Mouse (Mus musculus) ES-E14 (cell line): ENCODE results near the gene Adra2a. TPM values are rescaled to one million over a fixed set of nuclear protein-coding genes. Genes with fewer than 3 reads are reported as not detected.

Experiments used
- DNase-seq: peaks from one replicate; pipeline ENCODE4 v3.0.0-alpha.2; 2013; ENCODE audit warnings: low read depth, low spot score
- H3K27ac ChIP-seq: 2 replicates; pipeline ENCODE4 v1.5.1; 2012; ENCODE audit warnings: low read depth, mild to moderate bottlenecking, low read length, moderate library complexity, mixed read lengths; ENCODE audit not compliant: poor library complexity, insufficient read depth, severe bottlenecking
- H3K36me3 ChIP-seq: 2 replicates; pipeline ENCODE4 v1.6.1; 2012; ENCODE audit warnings: mild to moderate bottlenecking, low read length, moderate library complexity, mixed read lengths; ENCODE audit not compliant: control insufficient read depth, poor library complexity, insufficient read depth, severe bottlenecking
- H3K4me1 ChIP-seq, 2 experiments: fragments of 150-350 bp in 1 of 2; sonication (generic) in 1 of 2; 2 replicates each; pipeline ENCODE4 v1.6.1; 2012; ENCODE audit warnings: low read length in 2 of 2, mild to moderate bottlenecking in 1 of 2, mixed read lengths in 1 of 2; ENCODE audit not compliant: control insufficient read depth in 2 of 2, insufficient read depth in 2 of 2, poor library complexity in 1 of 2
- H3K4me3 ChIP-seq, 2 experiments: fragments of 150-350 bp in 1 of 2; sonication (generic) in 1 of 2; 2 replicates each; pipeline ENCODE4 v1.5.1; 2012; ENCODE audit warnings: low read length in 2 of 2, low read depth in 1 of 2, mild to moderate bottlenecking in 1 of 2, mixed read lengths in 1 of 2; ENCODE audit not compliant: insufficient read depth in 1 of 2, poor library complexity in 1 of 2, severe bottlenecking in 1 of 2
- H3K9ac ChIP-seq: 2 replicates; pipeline ENCODE4 v1.6.1; 2012; ENCODE audit warnings: low read depth, mild to moderate bottlenecking, low read length, mixed read lengths; ENCODE audit not compliant: poor library complexity, insufficient read depth, severe bottlenecking
- H3K9me3 ChIP-seq: fragments of 150-350 bp; sonication (generic); 2 replicates; pipeline ENCODE4 v1.6.1; 2012; ENCODE audit warnings: low read depth, mild to moderate bottlenecking, low read length; ENCODE audit not compliant: control insufficient read depth, insufficient read depth
- CHD2 ChIP-seq: IDR thresholded peaks from 2 replicates; pipeline ENCODE4 v1.6.1; 2014; ENCODE audit warnings: mild to moderate bottlenecking, low read depth, low read length, inconsistent platforms
- HCFC1 ChIP-seq: IDR thresholded peaks from 2 replicates; pipeline ENCODE4 v1.6.1; 2012; ENCODE audit warnings: low read length, inconsistent platforms, borderline replicate concordance; ENCODE audit not compliant: insufficient read depth
- MAFK ChIP-seq: IDR thresholded peaks from 2 replicates; pipeline ENCODE4 v1.6.1; 2014; ENCODE audit warnings: mild to moderate bottlenecking, low read depth, low read length, inconsistent platforms; ENCODE audit not compliant: insufficient read depth
- ZC3H11A ChIP-seq: IDR thresholded peaks from 2 replicates; pipeline ENCODE4 v1.6.1; 2012; ENCODE audit warnings: low read depth, mild to moderate bottlenecking, inconsistent platforms, low read length, borderline replicate concordance
- ZNF384 ChIP-seq: IDR thresholded peaks from 2 replicates; pipeline ENCODE4 v1.6.1; 2012; ENCODE audit warnings: low read depth, low read length, inconsistent platforms
- in situ Hi-C, 2 experiments: fragments of 600-800 bp; cut with MboI; formaldehyde crosslinking; loops; one replicate each; pipeline ENCODE4 v1.15.1; 2025; ENCODE audit warnings: low sequenced_read_pairs in 2 of 2, inconsistent platforms in 1 of 2; ENCODE audit not compliant: unreplicated experiment in 2 of 2
- total RNA-seq: library from RNA; depleted of rRNA; stranded (reverse); fragments of 300-350 nt; gene quantifications from 2 replicates; pipeline ENCODE4 v1.2.3, GENCODE M21; 2012

The Adra2a gene
- total RNA-seq, 1 experiment: 0.76 TPM

DNA sequence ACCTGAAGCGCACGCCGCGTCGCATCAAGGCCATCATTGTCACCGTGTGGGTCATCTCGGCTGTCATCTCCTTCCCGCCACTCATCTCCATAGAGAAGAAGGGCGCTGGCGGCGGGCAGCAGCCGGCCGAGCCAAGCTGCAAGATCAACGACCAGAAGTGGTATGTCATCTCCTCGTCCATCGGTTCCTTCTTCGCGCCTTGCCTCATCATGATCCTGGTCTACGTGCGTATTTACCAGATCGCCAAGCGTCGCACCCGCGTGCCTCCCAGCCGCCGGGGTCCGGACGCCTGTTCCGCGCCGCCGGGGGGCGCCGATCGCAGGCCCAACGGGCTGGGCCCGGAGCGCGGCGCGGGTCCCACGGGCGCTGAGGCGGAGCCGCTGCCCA lies 2.7 kb downstream of the Adra2a start:
- no peaks in the 10 kb centered on the region for H3K36me3 ChIP-seq
- peak overlapping the region; percentile 21; the same call in 1 of the 2 replicates for H3K9ac ChIP-seq
- H3K4me3 ChIP-seq: peak overlapping the region in 1 of 2 experiments; percentile 46; a peak in 3 of 4 replicates
- no peak for DNase-seq
- peaks cover 0 to 8% of the 10 kb centered on the region in 2 experiments; a peak in 2 of 4 replicates for H3K4me1 ChIP-seq
- no peaks in the 10 kb centered on the region for H3K9me3 ChIP-seq
- no peak overlapping the region for H3K27ac ChIP-seq
- in situ Hi-C loops: loop anchor here in 1 of 2 experiments (25.0 kb wide), 1 partner anchor 1016 kb away; no protein-coding TSS in a partner anchor
- TF ChIP-seq MAFK (no peak), ZC3H11A (no peak), ZNF384 (no peak), HCFC1 (no peak), CHD2 (no peak)

DNA sequence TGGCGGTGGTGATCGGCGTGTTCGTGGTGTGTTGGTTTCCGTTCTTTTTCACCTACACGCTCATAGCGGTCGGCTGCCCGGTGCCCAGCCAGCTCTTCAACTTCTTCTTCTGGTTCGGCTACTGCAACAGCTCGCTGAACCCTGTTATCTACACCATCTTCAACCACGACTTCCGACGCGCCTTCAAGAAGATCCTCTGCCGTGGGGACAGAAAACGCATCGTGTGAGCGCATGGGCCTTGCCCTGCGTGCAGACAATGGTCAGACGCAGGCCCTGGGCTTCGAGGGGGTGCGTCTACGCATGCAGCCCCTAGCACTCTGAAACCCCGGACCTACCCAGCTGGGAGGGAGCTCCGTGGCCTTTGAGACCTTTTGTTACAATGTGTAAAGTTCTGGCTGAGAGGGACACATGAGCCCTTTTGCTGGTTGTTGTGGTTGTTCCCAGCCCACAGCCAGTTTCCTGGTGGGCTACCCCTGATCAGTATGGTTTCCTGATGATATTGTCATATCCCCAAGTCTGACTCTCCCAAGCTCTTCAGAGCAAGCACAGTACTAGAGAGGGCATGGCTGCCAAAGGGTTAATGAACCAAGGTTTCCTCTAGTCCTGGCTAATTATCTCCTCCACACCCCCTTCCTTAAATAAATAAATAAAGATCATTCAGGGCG lies 3.6 kb downstream of the Adra2a start:
- DNase-seq: no peak
- H3K9me3 ChIP-seq: no peaks in the 10 kb centered on the region
- no peaks in the 10 kb centered on the region for H3K36me3 ChIP-seq
- in situ Hi-C loops: loop anchor here in 1 of 2 experiments (25.0 kb wide), 1 partner anchor 1015 kb away; no protein-coding TSS in a partner anchor
- TF ChIP-seq ZC3H11A (no peak), CHD2 (no peak), MAFK (no peak), ZNF384 (no peak), HCFC1 (no peak)
- H3K4me1 ChIP-seq: peaks cover 0 to 8% of the 10 kb centered on the region in 2 experiments; a peak in 2 of 4 replicates
- H3K9ac ChIP-seq: peak overlapping the region; percentile 21; the same call in 1 of the 2 replicates
- peak overlapping the region; percentile 37 to 46; a peak in 3 of 4 replicates for H3K4me3 ChIP-seq
- no peak overlapping the region for H3K27ac ChIP-seq

DNA sequence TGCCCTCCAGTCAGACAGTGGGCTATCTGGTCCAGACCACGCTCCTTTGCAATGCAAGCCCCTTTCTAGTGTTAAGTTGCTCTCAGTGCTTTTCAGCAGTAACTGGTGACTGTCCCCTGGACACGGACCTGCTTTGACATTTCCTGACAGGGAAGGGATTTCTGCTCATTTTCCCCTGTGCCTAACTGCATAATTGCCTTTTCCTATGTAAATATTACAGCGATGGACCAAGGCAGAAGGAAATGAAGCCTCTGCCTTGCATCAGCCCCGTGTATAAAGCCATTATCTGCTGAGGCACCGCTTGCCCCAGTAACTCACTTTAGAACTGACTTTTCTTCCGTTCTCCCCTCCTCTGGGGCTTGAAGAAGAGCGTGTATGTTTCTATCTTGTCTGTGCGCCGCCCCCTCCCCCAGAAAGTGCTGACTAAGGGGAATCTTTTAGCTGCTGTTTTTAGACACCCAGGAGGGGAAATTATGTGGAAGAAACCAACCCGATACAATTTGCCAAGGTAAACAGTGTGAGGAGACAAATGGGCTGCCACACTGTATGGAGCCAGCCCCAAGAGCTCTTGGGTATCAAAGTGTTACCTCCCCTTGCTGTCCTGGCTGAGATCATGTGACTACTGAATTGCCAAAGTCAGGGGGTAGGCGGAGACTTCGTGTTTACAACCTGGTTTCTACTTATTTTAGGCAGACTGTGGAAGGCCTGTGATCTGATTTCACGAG lies 4.4 kb downstream of the Adra2a start:
- no peaks in the 10 kb centered on the region for H3K9me3 ChIP-seq
- no peaks in the 10 kb centered on the region for H3K36me3 ChIP-seq
- H3K27ac ChIP-seq: no peak overlapping the region
- no peak for DNase-seq
- peaks cover 0 to 8% of the 10 kb centered on the region in 2 experiments; a peak in 2 of 4 replicates for H3K4me1 ChIP-seq
- in situ Hi-C loops: loop anchor here in 1 of 2 experiments (25.0 kb wide), 1 partner anchor 1014 kb away; no protein-coding TSS in a partner anchor
- H3K9ac ChIP-seq: no peak overlapping the region
- TF ChIP-seq CHD2 (no peak), MAFK (peak; percentile 96)
- no peak overlapping the region for H3K4me3 ChIP-seq

DNA sequence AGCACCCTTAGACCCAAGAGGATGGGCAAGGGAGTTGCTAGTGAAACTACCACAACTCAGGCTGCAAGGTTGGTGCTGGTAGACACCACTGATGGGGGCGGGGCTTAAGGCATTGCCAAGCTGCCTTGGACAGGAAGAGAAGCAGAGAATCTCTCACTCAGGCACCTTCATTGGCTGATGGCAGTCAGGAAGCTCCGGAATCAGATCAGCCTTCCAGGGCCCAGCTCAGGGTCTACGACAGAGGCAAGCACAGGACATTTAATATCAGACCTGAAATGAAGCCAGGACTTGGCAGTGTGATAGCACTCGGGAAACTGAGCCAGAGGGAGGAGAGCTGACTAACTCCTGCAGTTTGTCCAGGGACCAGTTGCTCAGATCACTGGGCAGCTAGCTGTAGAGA lies 7.7 kb downstream of the Adra2a start:
- TF ChIP-seq CHD2: no peak
- no peak for TF ChIP-seq HCFC1
- TF ChIP-seq ZNF384: no peak
- TF ChIP-seq MAFK: no peak
- TF ChIP-seq ZC3H11A: no peak
- Histone ChIP-seq H3K4me1 (peaks cover 0 to 2% of the 10 kb centered on the region in 2 experiments; a peak in 1 of 4 replicates), H3K4me3 (no peak overlapping the region), H3K27ac (no peak overlapping the region), H3K9ac (no peak overlapping the region), H3K36me3 (no peaks in the 10 kb centered on the region), H3K9me3 (no peaks in the 10 kb centered on the region)
- in situ Hi-C loops: no loop called here
- DNase-seq: no peak
